Mouse (Mus musculus) c-Kit-positive CD71-negative TER-119-negative erythroid progenitor cells, embryonic 14.5 days (primary cell): ENCODE data around the gene Rbm25.

Experiments used
- DNase-seq: peaks from one replicate; pipeline ENCODE4 v3.0.0-alpha.2; 2013; ENCODE audit warnings: low read depth

The Rbm25 gene

DNA sequence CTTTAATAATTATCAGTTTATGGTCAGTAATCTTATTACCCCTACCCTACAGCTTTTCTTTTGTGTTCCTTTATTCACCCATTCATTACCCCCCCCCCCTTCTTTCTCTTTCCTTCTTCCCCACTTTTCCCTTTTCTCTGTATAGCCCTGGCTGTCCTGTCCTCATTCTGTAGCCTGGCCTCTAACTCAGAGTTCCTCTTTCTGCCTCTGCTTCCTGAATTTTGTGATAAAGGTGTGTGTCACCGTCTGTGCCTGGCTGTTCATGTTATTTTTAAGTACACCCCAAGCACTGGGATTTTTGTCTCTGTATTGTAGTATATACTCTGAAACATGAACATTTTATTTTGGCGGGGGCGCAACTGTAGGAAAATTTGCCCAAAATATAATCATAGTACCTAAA lies 19.3 kb downstream of the Rbm25 start:
- no peak for DNase-seq

DNA sequence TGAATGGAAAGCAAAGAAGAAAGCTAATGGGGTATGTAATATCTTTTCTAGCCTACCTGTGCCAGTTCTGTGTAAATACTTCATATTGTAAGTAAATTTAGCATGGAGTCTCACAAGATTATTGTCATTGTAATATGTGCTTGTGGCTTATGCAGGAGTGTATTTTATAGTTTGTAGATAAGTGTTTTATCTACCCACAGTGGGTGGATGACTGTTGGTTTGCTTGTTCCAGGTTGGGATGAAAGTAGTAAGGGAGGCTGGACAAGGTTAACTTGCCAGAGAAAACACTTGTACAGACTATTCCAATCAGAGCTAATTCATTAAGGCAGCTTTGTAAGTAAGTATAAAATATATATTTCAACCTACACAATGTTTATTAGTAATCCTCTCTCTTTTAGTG lies 20.4 kb downstream of the Rbm25 start:
- no peak for DNase-seq

DNA sequence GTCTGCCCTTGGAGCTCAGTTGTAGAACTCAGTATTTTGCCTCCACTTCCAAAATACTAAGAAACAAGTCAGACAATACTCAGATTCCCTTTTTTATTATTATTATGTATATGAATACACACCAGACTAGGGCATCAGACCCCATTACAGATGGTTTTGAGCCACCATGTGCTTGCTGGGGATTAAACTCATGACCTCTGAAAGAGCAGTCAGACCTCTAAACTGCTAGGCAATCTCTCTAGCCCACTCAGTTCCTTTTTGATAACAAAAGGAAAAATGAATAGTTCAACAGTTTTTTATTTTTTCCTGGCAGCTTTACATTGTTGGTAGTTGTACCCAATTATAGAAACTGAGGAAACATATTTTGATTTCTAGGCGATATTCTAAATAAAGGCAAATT lies 54.4 kb downstream of the Rbm25 start:
- no peak for DNase-seq

DNA sequence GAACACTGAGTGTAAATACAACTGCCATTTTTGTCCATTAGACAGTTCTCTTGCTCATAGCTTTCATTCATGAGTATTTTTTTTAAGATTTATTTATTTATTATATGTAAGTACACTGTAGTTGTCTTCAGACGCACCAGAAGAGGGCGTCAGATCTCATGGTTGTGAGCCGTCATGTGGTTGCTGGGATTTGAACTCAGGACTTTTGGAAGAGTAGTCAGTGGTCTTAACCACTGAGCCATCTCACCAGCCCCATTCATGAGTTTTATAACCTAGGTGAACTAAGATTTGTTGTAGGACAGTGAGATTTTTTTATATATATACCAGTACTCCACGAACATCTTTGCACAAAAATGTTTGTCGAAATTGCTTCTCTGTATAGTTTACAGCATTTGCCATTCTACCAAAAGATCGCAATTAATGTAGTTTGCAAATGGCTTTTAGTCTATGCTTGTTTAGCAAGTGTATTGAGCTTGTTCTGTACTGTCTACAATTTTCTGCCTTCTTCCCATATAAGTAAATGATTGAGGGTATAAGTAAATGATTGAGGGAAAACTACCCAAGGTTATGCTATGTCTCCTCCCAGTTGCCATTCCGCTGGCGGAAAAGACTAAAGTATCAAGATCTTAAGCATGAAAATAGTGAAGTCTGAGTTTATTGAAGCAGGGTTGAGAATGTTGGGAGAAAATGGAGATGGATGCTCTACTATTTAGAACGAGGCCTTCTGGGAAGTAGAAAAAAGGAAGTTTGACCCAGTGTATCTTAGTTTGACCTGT lies 55.7 kb downstream of the Rbm25 start:
- no peak for DNase-seq

DNA sequence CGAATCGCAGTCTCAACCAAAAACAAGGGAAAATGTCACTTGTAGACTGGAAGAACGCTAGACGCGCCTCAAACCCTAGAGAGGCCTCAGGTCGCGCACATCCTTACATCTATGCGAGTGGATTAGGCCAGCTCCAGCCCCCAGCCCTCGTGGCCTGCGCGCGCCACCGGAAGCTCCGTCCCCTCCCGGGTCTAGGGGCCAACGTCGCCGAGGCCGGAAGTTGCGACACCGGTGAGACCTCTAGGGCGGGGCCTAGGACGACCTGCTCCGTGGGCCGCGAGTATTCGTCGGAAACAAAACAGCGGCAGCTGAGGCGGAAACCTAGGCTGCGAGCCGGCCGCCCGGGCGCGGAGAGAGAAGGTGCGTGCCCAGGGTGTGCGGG lies 56.9 kb downstream of the Rbm25 start, which contains the start of gene Psen1:
TSS of gene Psen1 (plus strand) at position 219 of the 382 bp plus-strand sequence.
- DNase-seq = peak; percentile 88

DNA sequence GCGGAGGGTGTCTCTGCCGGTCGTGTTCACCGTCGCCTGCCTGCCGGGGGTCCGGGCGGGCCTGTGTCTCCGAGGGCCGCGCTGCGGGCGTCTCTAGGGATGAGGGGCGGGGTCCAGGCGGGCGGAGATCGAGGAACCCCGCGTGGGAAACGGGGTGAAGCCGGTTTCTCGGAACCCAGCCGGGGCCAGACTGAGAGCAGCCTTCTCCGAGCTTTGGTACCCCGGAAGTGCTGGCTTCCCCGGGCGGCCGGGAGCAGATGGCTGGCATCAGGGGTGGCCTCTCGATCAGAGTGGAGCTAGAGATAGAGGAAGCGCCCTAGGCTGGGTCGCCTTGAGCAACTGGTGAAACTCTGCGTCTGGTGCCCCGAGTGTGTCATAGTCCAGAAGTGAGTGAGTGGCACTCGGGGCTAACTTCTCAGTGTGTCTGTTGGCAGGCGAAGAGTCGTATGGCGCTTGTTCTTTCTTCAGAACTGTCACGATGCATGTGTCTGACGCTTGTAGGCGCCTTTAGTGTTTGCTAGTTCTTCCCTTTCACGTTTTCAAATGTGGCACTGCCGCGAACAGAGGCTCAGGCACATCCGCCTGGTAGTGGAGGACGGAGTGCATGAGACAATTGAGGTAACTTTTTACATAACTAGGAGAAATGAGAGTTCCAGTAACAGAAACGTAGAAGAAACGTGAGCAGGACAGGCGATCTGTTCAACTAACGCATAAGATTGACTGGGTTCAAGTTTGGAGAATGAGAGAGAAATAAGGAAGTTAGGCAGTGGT lies 57.5 kb downstream of the Rbm25 start:
- DNase-seq = peak; percentile 45

DNA sequence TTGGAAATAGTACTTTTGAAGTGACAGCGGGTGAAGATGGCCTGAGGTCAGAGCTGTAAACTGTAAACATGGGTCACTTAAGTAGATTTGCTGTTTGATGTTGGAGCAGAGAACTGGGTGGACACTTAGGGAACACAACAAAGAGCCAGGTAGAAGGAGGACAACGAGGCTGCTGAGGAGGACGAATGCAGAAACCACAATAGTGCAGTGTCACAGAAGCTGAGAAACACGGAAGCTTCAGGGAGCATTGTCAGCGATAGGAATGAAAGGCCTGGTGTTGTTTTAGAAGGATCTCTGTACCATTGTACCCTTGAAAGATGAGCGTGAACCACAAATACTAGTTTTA lies 58.0 kb downstream of the Rbm25 start:
- DNase-seq = peak; percentile 25

DNA sequence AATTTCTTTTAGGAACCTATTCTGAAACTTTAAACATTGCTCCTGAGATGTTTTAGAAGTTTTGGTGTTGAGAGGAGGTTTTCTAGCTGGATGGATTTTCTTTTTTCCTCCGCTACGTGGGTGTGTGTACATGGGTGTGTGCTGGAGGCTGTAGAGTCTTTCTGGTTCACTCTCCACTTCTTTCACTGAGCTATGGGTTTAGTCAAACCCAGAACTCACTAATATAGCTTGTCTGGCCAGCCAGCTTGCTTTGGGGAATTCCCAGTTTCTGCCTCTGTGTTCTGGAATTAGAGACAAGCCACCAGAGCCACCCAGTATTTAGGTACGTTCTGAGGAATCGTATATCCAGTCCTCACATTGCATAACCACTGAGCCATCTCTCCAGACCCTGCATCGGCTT lies 63.0 kb downstream of the Rbm25 start:
- no peak for DNase-seq

DNA sequence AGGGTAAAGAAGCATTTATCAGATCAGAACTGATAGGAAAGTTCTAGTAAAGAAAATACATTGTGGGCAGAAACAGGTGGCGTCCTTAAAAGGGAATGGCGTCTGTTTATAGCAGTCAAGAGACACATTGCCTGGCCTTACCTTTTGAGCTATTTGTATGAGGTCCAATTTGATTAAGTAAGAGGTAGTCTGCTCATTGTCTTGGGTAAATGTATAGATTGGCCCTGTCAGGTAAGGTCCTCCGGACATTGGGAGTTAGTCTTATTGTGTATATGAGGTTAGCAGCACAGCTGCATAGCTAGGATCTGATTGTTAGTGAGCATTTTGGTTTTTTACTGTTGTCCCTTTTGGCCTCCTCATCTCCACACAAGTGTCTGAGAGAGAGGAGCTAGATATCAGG lies 63.6 kb downstream of the Rbm25 start:
- DNase-seq = no peak

DNA sequence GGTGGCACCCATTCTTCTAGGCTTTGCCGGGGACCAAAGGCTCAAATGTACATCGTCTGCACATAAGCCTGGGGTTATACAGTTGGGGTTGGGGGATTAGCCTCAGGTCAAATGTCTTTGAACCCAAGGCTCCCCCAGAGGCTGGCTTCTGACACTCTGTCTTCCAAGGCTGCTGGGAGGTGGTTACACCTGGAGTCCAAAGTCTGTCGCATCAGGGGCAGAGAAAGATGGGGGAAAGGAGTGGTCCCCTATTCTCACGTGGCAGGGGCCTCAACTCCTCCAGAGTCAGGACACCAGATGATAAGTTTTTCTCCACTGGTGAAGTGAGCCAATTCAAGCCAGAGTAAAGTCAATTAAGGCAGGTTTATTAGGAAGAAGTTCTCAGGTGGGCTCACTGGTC lies 67.6 kb downstream of the Rbm25 start:
- DNase-seq = no peak

DNA sequence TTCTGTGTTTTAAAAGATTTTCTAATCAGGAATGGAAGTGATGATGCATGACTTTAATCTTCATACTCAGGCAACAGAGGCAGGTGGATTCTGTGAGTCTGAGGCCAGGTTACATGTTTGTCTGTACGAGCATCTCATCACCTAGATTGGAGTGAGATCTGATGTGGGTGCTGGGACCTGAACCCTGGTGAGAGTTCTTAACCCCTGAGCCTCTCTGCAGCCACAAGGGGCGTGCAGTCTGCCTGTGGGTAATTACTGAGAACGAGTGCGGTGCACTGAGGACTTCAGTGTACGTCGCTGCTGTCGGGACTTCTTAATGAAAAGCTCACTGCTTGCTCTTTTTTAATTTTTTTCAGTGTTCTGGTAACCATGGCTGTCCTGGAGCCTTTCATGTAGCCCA lies 70.6 kb downstream of the Rbm25 start:
- no peak for DNase-seq

DNA sequence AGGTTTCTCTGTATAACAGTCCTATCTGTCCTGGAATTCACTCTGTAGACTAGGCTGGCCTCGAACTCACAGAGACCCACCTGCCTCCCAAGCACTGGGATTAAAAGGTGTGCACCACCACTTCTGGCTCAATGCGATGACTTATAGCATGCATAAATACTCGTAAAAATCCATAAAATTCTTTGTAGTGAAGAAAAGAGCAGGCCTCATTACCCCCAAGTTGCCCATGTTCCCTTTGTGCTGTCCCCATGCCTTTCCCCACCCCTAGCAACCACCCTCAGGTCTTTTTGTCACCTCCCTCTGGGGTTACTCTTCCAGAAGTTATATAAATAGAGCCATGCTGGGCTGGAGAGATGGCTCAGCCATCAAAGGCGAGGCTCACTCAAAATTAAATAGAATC lies 71.8 kb downstream of the Rbm25 start:
- no peak for DNase-seq

DNA sequence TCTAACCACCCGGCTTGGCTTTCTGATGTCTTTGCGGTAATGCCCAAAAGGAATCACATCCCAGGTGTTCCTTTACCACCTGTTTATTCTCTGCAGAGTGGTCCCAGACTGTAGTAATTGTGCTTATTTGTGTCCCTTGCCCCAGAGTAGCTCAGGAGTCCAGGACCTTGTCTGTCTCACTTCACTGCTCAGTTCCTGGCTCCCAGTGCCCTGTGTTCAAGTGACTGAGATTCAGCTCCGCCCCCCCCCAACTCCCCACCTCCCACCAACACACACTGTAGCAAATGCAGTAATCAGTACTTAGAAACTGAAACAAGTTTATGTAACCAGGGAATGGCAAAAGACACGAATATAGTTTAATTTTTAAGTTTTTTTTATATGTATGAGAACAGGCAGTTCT lies 75.9 kb downstream of the Rbm25 start:
- DNase-seq = no peak

DNA sequence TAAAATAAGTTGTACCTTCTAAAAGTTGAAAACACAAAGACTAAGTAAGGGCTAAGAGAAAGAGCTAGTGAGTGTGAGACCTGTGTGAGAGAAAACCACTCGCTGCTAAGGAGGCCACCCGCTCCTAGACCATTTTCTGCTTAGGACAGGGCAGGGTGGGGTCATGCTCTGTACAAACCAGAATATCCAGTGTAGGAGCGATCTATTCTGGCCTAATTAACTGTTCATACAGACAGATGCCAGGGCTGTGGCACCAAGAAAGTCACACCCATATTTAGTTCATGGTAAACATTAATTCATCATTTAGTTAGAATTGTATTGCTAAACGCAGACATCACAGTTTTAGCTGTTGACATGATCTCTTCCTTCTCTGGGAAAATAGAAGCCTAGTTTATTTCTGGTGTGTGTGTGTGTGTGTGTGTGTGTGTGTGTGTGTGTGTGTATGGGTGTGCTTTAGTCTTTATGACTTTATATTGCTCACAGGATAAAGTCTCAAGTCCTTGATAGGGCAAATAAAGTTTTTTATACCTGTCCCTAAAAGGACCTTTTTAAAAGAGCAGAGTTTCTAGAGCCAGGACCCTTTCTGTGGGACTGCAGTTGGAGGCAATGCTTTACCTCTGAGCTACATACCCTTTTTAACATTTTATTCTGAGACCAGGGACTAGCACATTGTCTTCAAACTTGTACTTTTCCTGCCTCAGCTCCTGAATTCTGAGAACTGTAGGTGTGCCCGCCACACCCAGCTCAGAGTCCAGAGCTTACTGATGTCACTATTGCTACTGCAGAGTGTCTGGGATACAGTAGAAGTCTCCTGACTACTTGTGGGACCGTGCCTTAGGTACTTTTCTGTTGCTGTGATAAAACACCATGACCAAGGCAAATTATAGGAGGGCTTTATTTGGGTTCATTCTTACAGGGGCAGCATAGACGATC lies 77.4 kb downstream of the Rbm25 start:
- DNase-seq = no peak

DNA sequence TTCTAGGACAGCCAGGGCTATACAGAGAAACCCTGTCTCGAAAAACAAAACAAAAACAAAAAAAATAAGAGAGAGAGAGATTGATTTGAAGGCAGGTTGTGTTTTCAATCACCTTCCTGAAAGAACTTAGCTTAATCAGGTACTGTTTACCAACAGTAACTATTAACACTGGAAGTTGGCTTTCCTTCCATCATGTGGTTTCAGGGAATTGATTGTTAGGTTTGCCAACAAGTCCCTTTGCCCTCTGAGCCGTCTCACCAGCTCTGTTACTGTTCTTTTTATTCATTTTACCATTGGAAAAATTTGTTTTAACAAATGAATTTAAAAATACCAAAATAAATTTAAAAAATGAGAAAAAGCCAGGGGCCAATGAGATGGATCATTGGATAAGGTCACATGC lies 78.9 kb downstream of the Rbm25 start:
- DNase-seq = no peak

DNA sequence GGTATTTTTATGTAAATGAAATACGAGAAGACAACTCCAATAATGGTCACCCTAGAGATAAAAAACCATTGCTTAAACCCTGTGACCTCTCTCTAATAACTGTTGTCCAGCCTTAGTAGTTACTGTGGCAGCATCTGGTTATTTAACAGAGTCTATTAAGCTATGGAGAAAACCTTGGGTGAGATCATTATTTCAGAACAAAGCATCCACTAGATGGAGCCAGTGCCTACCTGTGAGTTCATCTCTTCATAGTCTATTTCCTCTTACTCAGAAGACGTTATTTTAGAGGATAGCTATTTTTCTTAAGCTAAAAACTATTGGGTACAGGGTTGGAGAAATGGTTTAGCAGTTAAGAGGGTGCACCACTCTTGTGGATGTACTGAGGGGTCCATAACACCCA lies 82.7 kb downstream of the Rbm25 start:
- peak; percentile 48 for DNase-seq

DNA sequence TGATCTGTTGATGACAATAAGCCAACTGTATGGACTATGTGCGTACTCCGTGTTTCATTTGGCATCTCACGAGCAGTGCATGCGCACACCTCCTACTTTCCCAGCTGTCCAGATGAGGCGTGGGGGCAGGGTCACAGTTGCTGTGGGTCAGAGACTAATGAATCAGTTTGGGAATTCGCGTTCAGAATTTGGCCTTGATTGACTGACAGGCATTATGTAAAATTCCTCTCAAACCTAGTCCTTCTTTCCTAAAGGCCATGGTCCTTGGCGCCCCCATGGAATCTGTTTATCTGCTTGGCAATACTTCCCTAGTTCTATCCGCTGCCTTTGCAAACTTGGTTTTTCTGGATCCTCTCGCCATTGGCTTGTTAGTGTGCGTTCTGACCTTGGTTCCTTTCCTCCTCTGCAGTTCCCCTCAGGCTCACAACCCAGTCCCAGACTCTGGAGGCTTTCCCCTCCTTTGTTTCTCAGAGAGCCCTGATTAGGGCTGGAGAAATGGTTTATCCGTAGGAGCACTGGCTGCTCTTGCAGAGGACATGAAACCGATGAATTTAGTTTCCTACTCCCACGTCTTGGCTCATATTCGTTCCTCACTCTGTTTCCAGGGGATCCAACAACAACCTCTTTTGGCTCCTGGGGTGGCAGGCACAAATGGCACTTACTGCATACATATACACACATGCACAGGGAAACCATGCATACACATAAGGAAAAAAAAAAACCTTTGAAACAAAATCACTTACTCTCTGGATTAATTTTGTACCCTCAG lies 85.6 kb downstream of the Rbm25 start:
- no peak for DNase-seq

DNA sequence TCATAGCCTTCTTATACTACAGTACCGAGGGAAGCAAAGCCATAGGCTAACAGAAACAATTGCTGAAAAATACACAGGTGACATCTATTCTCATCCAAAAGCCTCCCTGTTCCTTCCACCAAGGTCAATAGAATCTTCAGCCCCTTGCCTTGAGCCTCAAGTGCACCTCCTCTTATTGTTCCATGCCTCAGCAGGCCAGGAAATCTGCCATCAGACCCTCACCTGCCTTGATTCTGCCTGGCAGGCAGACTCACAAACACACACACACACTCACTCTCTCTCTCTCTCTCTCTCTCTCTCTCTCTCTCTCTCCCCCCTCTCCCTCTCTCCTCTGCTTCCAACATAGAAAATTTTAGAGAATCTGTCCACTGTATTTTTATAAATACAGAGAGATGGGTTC lies 88.4 kb downstream of the Rbm25 start:
- DNase-seq = no peak

DNA sequence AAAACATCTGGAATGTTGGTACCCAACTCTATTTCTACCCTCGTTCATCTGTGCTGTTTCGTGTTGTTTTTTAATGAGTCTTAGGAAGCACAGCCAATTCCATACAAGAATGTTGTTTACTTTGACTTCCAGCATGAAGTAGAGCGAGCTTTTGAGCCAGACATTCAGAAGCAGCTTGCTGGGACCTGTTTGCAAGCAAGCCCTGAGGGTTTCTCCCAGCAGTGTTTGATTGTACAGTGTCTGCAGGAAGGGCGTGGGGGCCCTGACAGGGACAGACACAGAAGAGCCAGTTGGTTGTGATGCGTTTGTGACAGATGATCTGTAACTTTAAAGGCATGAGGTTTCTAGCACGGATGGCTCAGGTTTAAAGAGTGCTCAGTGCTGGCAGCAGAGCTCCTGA lies 90.2 kb downstream of the Rbm25 start:
- DNase-seq = no peak

DNA sequence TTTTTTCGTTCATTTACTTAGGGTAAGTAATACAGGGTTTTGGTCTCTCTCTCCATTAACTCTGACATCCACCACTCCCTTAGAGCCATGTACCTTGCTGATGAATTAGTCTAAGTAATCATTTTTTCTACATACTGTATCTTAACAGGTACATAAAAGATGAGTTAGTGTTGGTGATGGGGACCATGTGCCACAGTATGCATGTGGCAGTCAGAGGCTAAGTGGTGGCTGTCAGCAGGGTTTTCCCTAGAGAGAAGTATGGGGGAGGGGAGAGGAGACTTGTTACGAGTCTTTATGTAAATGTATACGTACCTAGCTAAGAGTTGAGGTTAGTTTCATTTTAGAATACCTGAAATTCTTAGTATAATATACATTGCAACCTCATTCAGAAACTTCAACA lies 92.0 kb downstream of the Rbm25 start:
- DNase-seq = no peak

DNA sequence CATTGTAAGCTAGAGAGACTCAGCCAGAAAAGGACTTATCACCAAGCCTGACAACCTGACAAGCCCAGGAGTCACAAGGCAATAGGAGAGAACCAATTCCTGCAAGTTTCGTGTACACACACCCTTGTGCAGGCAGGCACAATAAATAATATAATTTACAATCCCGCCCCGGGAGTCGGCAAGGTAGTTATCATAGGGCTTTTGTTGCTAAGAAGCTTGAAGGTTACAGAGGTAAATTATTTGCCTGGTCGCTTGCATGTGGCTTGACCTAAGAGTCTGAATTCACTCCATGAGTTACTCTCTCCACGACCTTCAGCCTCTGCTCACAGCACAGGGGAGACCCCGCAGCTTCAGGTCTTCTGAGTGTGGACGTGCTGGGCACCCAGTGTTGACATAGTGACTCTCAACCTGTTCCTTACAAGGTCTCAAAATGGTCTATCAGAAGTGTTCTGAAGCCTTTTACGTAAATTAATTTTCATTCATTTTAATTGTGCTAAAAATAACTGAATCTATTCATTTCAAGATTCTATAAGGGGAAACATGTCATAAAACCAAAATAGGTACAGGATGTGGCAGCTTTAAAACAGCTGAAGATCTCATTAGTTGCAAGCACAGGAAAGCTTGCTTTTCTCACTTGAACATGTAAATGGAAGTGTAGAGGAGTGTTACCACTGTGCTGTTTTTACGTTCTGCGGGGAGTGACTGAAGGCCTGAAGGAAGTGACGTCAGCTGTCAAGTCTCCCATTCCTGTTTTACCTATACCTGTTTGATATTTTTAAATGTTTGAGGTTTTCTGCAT lies 95.7 kb downstream of the Rbm25 start:
- no peak for DNase-seq
